Mouse (Mus musculus) spleen, adult 2 months (tissue): ENCODE data around the gene Lrrc1. TPM values are rescaled to one million over a fixed set of nuclear protein-coding genes. Genes with fewer than 3 reads are reported as not detected.

Experiments used
- DNase-seq, 2 experiments: peaks; one replicate each; pipeline versions ENCODE4 v3.0.0 to v3.0.0-alpha.2; 2012 to 2021; ENCODE audit warnings: low spot score in 2 of 2, low read depth in 1 of 2
- H3K27ac ChIP-seq: fragments of 200-500 bp; 2 replicates; pipeline ENCODE4 v1.5.1; 2012; ENCODE audit warnings: low read length, inconsistent platforms; ENCODE audit not compliant: insufficient read depth
- H3K27me3 ChIP-seq: fragments of 200-500 bp; 2 replicates; pipeline ENCODE4 v1.6.1; 2012; ENCODE audit warnings: mild to moderate bottlenecking, moderate library complexity, low read length, inconsistent platforms; ENCODE audit not compliant: control insufficient read depth, insufficient read depth
- H3K36me3 ChIP-seq: fragments of 200-500 bp; 2 replicates; pipeline ENCODE4 v1.6.1; 2012; ENCODE audit warnings: mild to moderate bottlenecking, low read length, inconsistent platforms; ENCODE audit not compliant: control insufficient read depth, insufficient read depth
- H3K4me1 ChIP-seq: fragments of 200-500 bp; 2 replicates; pipeline ENCODE4 v1.6.1; 2011; ENCODE audit warnings: inconsistent platforms; ENCODE audit not compliant: control insufficient read depth, insufficient read depth, insufficient read length
- H3K4me3 ChIP-seq: fragments of 200-500 bp; 2 replicates; pipeline ENCODE4 v1.5.1; 2011; ENCODE audit warnings: mild to moderate bottlenecking, inconsistent platforms; ENCODE audit not compliant: insufficient read depth, insufficient read length; ENCODE audit errors: extremely low read depth
- CTCF ChIP-seq: fragments of 200-500 bp; IDR thresholded peaks from 2 replicates; pipeline ENCODE4 v1.5.1; 2011; ENCODE audit warnings: mild to moderate bottlenecking, inconsistent platforms; ENCODE audit not compliant: insufficient read depth, insufficient read length, insufficient replicate concordance; ENCODE audit errors: extremely low read depth
- POLR2A ChIP-seq: fragments of 200-500 bp; IDR thresholded peaks from 2 replicates; pipeline ENCODE4 v1.6.1; 2011; ENCODE audit warnings: low read depth, low read length, inconsistent platforms
- WGBS: fragments of 180-500 bp; shearing (Covaris S2); methylation state at CpG from one replicate; pipeline ENCODE4 v1.1.7; 2018; 5-methylcytosine and 5-hydroxymethylcytosine counted together
- polyA plus RNA-seq: library from polyadenylated mRNA; depleted of rRNA; stranded (reverse); fragments of >200 nt; gene quantifications from 2 replicates; pipeline ENCODE4 v1.2.3, GENCODE M21; 2012

Lrrc1 gene
- polyA plus RNA-seq, 1 experiment: 12.7 TPM

DNA sequence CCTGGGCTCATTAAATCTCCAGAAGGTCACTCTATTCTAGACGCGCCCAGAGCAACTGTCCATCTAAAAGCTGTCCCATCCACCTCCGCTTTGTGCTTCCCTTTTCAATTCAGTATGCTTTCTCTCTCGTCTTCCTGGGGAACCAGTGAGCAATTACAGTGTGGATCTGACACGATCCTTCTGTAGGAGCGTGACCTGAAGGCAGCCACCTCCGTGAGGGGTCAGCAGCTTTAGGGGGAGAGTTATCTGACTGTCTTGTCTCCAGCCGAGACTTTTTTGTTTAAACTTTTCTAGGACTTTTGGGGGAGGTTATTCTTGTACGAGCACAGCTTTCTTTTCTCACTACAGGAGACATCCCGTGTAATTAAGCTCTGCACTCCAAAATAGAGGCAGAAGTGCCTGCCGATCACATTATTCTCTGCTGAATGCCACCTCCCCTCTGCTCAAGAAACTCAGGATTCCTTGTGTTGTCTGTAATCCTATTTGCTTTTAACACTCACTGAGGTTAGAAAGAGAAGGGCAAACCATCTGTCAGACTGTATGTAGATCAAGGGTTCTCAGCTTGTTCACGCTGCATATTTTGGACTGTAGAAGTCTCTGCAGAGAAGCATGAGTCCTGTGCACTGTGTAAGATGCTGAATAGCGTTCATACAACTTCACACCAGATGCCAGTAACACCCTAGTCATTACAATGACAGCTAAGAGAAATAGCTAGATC is 24.3 kb upstream of the Lrrc1 start:
- Histone ChIP-seq H3K36me3 (no peaks in the 10 kb centered on the region), H3K27me3 (0 out of 2 replicates have a peak, but pooled peaks cover 1% of the 10 kb centered on the region), H3K27ac (no peak overlapping the region), H3K4me1 (no peaks in the 10 kb centered on the region), H3K4me3 (no peak overlapping the region)
- 85% methylated on average over 13 of the region's 13 CpGs for WGBS
- TF ChIP-seq POLR2A (no peak), CTCF (no peak)
- no peak for DNase-seq

DNA sequence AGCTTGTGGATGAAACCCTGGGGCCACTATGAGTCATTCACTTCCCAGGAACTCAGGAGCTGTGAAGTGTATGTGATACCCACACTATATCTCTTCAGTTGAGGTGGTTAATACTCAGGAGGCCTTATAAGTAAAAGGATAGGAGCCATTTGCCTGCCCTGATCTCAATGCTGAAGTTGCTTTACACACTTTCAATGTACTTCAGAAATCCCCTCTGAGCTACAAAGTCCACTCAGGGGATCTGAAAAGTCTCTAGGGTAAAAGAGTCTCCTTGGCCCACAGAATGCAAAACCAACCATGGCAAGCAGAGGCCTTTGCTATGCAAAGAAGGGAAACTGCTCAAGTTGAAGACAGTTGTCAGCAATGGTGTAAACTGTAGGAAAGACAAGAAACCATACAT is 17.2 kb upstream of the Lrrc1 start:
- no peak overlapping the region for H3K4me3 ChIP-seq
- 0 out of 2 replicates have a peak, but pooled peaks cover 1% of the 10 kb centered on the region for H3K27me3 ChIP-seq
- H3K36me3 ChIP-seq: no peaks in the 10 kb centered on the region
- H3K27ac ChIP-seq: no peak overlapping the region
- TF ChIP-seq CTCF (no peak), POLR2A (no peak)
- no peak for DNase-seq
- no peaks in the 10 kb centered on the region for H3K4me1 ChIP-seq

DNA sequence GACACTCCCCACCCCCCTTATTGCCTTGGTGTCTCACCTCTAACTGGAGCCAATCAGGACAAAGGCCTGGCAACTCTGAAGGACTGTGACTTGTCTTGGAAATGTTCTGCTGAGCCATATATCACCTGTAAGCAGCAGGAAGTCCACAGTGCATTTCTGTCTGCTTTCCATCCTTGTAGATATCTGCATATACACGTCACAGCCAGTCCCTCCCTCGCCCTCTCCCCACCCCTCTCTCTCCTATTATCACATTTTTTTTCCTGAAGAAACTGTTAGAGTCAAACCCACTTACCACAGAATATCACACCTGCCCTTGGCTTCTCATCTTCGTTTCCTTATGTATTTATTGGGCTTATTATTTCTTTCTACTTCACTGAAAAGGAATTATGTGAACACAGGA is 13.3 kb upstream of the Lrrc1 start:
- WGBS: 68% methylated on average over 3 of the region's 3 CpGs
- Histone ChIP-seq H3K36me3 (no peaks in the 10 kb centered on the region), H3K27me3 (no peaks in the 10 kb centered on the region), H3K27ac (no peak overlapping the region), H3K4me3 (no peak overlapping the region), H3K4me1 (no peaks in the 10 kb centered on the region)
- TF ChIP-seq POLR2A (no peak), CTCF (no peak)
- no peak for DNase-seq

DNA sequence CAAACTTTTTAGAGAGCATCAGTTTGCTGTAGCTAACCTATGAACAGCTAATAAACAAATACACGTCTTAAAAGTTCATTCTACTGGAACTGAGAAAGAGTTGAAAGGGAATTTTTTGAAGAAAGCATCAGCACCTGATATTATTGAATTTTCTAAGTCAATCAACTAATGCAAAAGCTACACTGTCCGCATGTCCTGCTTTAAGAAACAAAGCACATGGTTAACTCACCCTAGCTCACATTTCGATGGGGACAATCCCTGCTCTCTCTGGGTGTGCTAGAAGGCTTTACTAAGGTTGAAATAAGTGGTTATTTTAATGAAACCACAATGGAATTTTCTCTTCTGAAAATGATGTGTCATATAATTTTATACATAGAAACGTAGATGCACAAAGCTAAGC is 12.5 kb upstream of the Lrrc1 start:
- TF ChIP-seq POLR2A (no peak), CTCF (no peak)
- DNase-seq: no peak
- 82% methylated on average over 4 of the region's 4 CpGs for WGBS
- H3K36me3 ChIP-seq: no peaks in the 10 kb centered on the region
- H3K4me1 ChIP-seq: no peaks in the 10 kb centered on the region
- no peak overlapping the region for H3K27ac ChIP-seq
- no peaks in the 10 kb centered on the region for H3K27me3 ChIP-seq
- no peak overlapping the region for H3K4me3 ChIP-seq

DNA sequence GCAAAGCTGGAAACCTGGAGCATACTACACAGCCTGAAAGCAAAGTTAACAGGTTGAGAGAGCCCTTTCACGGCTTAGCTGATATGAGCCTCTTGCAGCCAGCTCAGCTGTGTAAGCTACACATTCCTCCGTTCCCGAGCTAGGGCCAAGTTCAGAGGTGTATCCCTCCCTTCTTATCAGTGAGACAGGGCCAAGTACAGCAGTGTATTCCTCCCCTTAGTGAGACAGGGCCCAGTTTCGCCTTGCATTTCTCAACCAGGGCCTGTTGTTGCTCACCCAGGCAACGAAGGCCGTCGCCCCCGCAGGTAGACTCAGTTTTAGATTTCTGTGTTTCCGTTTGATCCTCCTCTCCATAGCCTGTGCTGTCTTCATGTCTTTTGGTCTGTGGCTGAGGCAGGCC is 11.8 kb upstream of the Lrrc1 start:
- Histone ChIP-seq H3K4me1 (no peaks in the 10 kb centered on the region), H3K27ac (no peak overlapping the region), H3K36me3 (no peaks in the 10 kb centered on the region), H3K4me3 (no peak overlapping the region), H3K27me3 (no peaks in the 10 kb centered on the region)
- 93% methylated on average over 9 of the region's 9 CpGs for WGBS
- DNase-seq: no peak
- TF ChIP-seq CTCF (no peak), POLR2A (no peak)

DNA sequence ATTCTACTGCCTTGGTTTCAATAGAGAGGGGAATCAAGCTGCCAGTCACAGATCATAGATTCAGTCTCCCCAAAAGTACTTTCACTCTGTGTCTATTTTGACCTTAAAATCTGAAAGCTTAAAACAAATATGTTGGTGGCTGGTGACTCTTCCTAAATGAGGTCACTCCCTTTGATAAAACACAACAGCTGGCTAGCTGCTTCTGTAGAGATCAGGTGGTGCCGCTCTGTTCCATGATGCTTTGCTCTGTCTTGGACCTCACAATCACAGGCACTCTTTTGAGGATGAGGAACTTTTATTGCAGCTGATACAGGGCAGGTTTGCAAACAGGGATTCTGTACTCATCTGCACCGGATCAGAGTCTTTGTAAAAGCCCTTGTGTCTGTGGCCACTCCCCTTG is 8.8 kb upstream of the Lrrc1 start:
- TF ChIP-seq POLR2A (no peak), CTCF (no peak)
- WGBS: 77% methylated on average over 2 of the region's 2 CpGs
- H3K4me3 ChIP-seq: no peak overlapping the region
- H3K27me3 ChIP-seq: no peaks in the 10 kb centered on the region
- no peaks in the 10 kb centered on the region for H3K36me3 ChIP-seq
- no peak for DNase-seq
- no peaks in the 10 kb centered on the region for H3K4me1 ChIP-seq
- H3K27ac ChIP-seq: no peak overlapping the region

DNA sequence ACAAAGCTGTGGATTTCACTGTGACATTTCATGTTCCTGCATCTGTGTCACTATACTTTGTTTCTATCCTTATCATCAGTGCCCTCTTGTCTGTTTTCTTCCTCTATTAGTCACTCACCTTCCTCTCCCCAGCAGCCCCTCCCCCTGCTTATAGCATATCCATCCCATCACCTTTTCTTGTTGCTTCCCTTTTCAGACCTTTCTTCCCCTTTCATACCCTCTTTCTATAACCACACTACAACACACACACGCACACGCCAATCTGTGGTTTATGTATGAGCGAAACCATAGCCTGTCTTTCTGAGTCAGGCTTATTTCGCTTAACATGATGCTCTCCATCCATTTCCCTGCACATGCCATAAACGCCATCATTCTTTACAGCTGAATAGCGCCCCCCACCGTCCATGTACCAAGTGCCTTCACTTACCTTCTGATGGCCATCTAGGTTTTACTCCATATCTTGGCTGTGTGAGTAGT is 6.4 kb upstream of the Lrrc1 start:
- H3K36me3 ChIP-seq: no peaks in the 10 kb centered on the region
- no peak overlapping the region for H3K27ac ChIP-seq
- no peak overlapping the region for H3K4me3 ChIP-seq
- 16% methylated on average over 7 of the region's 7 CpGs for WGBS
- DNase-seq: peak in 1 of 2 experiments; percentile 33
- H3K27me3 ChIP-seq: no peaks in the 10 kb centered on the region
- TF ChIP-seq POLR2A (no peak), CTCF (no peak)
- no peaks in the 10 kb centered on the region for H3K4me1 ChIP-seq
